Mouse (Mus musculus) right cerebral cortex, postnatal 25 days (tissue): ENCODE measurements around the gene Slc6a13.

Experiments used
- DNase-seq: peaks from one replicate; pipeline ENCODE4 v3.0.0; 2022

Slc6a13 gene

DNA sequence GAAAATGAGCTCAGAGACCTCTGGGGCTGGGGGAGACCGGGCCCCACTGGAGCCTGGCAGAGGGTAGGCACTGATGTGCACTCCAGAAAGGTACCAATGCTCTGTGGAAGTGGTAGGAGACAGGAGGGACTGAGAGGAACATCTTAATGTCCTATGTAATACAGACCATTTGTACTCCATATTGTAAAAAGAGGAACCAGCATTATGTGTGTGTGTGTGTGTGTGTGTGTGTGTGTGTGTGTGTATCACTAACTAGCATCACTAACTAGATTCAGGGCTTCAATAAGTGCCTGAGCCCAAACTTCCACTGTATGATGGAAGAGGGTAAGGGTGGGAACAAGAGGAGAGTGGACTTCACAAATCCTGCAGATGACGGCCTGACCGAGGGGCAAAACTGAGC, 85.4 kb downstream of the Slc6a13 start:
- DNase-seq: no peak
